Mouse (Mus musculus): ENCODE results near the gene Arvcf.

GRCm38 (mm10) chr16:18447243-18447642 lies 99.3 kb downstream of the Arvcf start:
- no peak for TF ChIP-seq POLR2A (IDR thresholded peaks at IDR 0.05; ENCODE audit: extremely low read depth, insufficient read depth, low read length)
- no peak for TF ChIP-seq CTCF (IDR thresholded peaks at IDR 0.05; ENCODE audit: low read depth, low read length)
